Comparison of ENCODE assay signal across 12 mouse cellular contexts in genomic region chr19:38504597-38504996, GRCm38 (mm10). TPM values are rescaled to one million over a fixed set of nuclear protein-coding genes. Genes with fewer than 3 reads are reported as not detected.
DNase-seq lines count a peak whose midpoint lies in the region; ATAC-seq and TF ChIP-seq lines count a peak whose summit lies in the region.
"Had no signal": no experiment of that assay in that cellular context is flagged by ENCODE, and none has a peak within 500 bp of the region (broad histone marks: within the 10 kb centered on the region; RNA-seq: fewer than 3 reads in every experiment).

No protein-coding gene starts in this region.

- no peaks in the 10 kb centered on the region for H3K27me3 ChIP-seq in lung, postnatal 0 days (replicated peaks; ENCODE audit: insufficient read depth, low read length)
- H3K27me3 ChIP-seq in cerebellum, adult 2 months (ENCODE audit: control insufficient read depth, insufficient read depth, low read length) = no peaks in the 10 kb centered on the region
- H3K27me3 ChIP-seq: forebrain, embryonic 13.5 days; lung, embryonic 15.5 days had no signal

- peak; percentile 57; the same call in 1 of the 2 replicates for ATAC-seq in lung, postnatal 0 days
- no peak for ATAC-seq in cerebellum, adult (ENCODE audit: insufficient number of reproducible peaks, low FRiP score, low TSS enrichment)
- ATAC-seq: forebrain, embryonic 13.5 days had no signal

- H3K36me3 ChIP-seq in lung, postnatal 0 days (ENCODE audit: insufficient read depth, low read length) = no peaks in the 10 kb centered on the region
- H3K36me3 ChIP-seq: lung, embryonic 15.5 days had no signal

- intact Hi-C loops in heart, postnatal 10 days (cut with DNase I) = no loop called here

- no peak overlapping the region for H3K4me3 ChIP-seq in lung, postnatal 0 days (ENCODE audit: low read depth, low read length)
- no peak overlapping the region for H3K4me3 ChIP-seq in cerebellum, adult 2 months (replicated peaks; ENCODE audit: insufficient read depth, low read depth, low read length)
- H3K4me3 ChIP-seq: forebrain, embryonic 13.5 days; lung, embryonic 15.5 days had no signal

- TF ChIP-seq CTCF in lung, postnatal 0 days (IDR thresholded peaks at IDR 0.05) = no peak
- TF ChIP-seq CTCF in cerebellum, adult 2 months (IDR thresholded peaks at IDR 0.05; ENCODE audit: borderline replicate concordance, insufficient read depth, low read depth, low read length) = no peak

- peak; percentile 50 for DNase-seq in ovary, adult 18-20 months (ENCODE audit: low spot score)
- DNase-seq in ovary, postnatal 10 days (ENCODE audit: low spot score) = no peak
- DNase-seq in heart, postnatal 10 days = peak; percentile 57 to 64
- peak; percentile 60 for DNase-seq in lung, postnatal 0 days (ENCODE audit: low spot score)
- DNase-seq in testis, postnatal 14 days (ENCODE audit: low spot score) = peak; percentile 79
- no peak for DNase-seq in thymus, postnatal 25 days
- DNase-seq in cerebellum, adult 2 months = no peak
- DNase-seq: gastrocnemius, postnatal 36 days; right cerebral cortex, adult 18-20 months had no signal

- no peak overlapping the region for H3K9ac ChIP-seq in lung, postnatal 0 days (replicated peaks; ENCODE audit: low read depth)
- H3K9ac ChIP-seq: forebrain, embryonic 13.5 days; lung, embryonic 15.5 days had no signal

- no peak overlapping the region for H3K4me2 ChIP-seq in lung, postnatal 0 days (replicated peaks; ENCODE audit: low read depth, low read length)
- H3K4me2 ChIP-seq: forebrain, embryonic 13.5 days; lung, embryonic 15.5 days had no signal

- H3K9me3 ChIP-seq in lung, postnatal 0 days (ENCODE audit: low read length) = no peaks in the 10 kb centered on the region
- H3K9me3 ChIP-seq: lung, embryonic 15.5 days had no signal

- no peaks in the 10 kb centered on the region for H3K4me1 ChIP-seq in lung, postnatal 0 days (ENCODE audit: insufficient read depth, low read depth, low read length)
- no peaks in the 10 kb centered on the region for H3K4me1 ChIP-seq in cerebellum, adult 2 months (ENCODE audit: control insufficient read depth, insufficient read depth, low read length)

- TF ChIP-seq POLR2A in cerebellum, adult 2 months (IDR thresholded peaks at IDR 0.05; ENCODE audit: borderline replicate concordance, insufficient read depth, low read length) = no peak

- TF ChIP-seq EP300 in lung, postnatal 0 days (IDR thresholded peaks at IDR 0.05) = no peak

- WGBS in lung, postnatal 0 days = 5% methylated on average over 3 of the region's 3 CpGs
- WGBS in cerebellum, adult 2 months = 55% methylated on average over 3 of the region's 3 CpGs

- no peak overlapping the region for H3K27ac ChIP-seq in lung, postnatal 0 days (ENCODE audit: low read length)
- no peak overlapping the region for H3K27ac ChIP-seq in cerebellum, adult 2 months (ENCODE audit: insufficient read depth, low read length)
- H3K27ac ChIP-seq: forebrain, embryonic 13.5 days; lung, embryonic 15.5 days had no signal

RNA-seq across cellular contexts. Expression of gene Plce1, which starts 23.7 kb away (rescaled TPM):
- total RNA-seq in heart, postnatal 10 days (2021) = 10 to 100 TPM; 30.4 to 35.3 TPM
- 2.0 and 3.1 TPM in 2 replicates for polyA plus RNA-seq in lung, postnatal 0 days (2015; fragmentation: Nextera tagmentation; extraction: Ambion mirVana)
- 9.7 TPM in 2 replicates for polyA plus RNA-seq in cerebellum, adult 2 months (2012; rRNA removed)

Comparison
In these comparisons a context has a peak if more than half of its experiments do, and no peak if none do; other contexts are left out.
1. DNase-seq: peak in ovary, adult 18-20 months (single experiment), heart, postnatal 10 days (2 of 2), lung, postnatal 0 days (single experiment) and testis, postnatal 14 days (single experiment); none in ovary, postnatal 10 days (single experiment), thymus, postnatal 25 days (single experiment) and cerebellum, adult 2 months (0 of 2).